22 mouse cellular contexts compared by ENCODE assay signal in genomic region chr8:47706746-47707145, GRCm38 (mm10). TPM values are rescaled to one million over a fixed set of nuclear protein-coding genes. Genes with fewer than 3 reads are reported as not detected.
A peak's percentile ranks its signal among the peaks of the same experiment; 100 is the strongest.
DNase-seq lines count a peak whose midpoint lies in the region; ATAC-seq and TF ChIP-seq lines count a peak whose summit lies in the region.
"Had no signal": no experiment of that assay in that cellular context is flagged by ENCODE, and none has a peak within 500 bp of the region (broad histone marks: within the 10 kb centered on the region; RNA-seq: fewer than 3 reads in every experiment).

No protein-coding gene starts in this region.

- no peak for TF ChIP-seq CTCF in lung, postnatal 0 days (IDR thresholded peaks at IDR 0.05)
- no peak for TF ChIP-seq CTCF in liver, adult 2 months (IDR thresholded peaks at IDR 0.05; ENCODE audit: low read depth, low read length)
- TF ChIP-seq CTCF in small intestine, adult 2 months (IDR thresholded peaks at IDR 0.05; ENCODE audit: extremely low read depth, insufficient read length, insufficient replicate concordance, low read depth, low read length) = no peak

- no peak overlapping the region for H3K4me2 ChIP-seq in lung, postnatal 0 days (replicated peaks; ENCODE audit: low read depth, low read length)
- H3K4me2 ChIP-seq in forebrain, embryonic 14.5 days (ENCODE audit: low read length) = no peak overlapping the region
- H3K4me2 ChIP-seq: embryonic facial prominence, embryonic 12.5 days; heart, embryonic 12.5 days; lung, embryonic 14.5 days; midbrain, embryonic 15.5 days had no signal

- H3K27me3 ChIP-seq in lung, postnatal 0 days (replicated peaks; ENCODE audit: insufficient read depth, low read length) = no peaks in the 10 kb centered on the region
- no peaks in the 10 kb centered on the region for H3K27me3 ChIP-seq in liver, adult 2 months (ENCODE audit: control insufficient read depth, insufficient read depth, low read length)
- no peaks in the 10 kb centered on the region for H3K27me3 ChIP-seq in small intestine, adult 2 months (ENCODE audit: control insufficient read depth, insufficient read depth, low read length)
- H3K27me3 ChIP-seq in forebrain, embryonic 14.5 days (replicated peaks; ENCODE audit: control insufficient read depth, insufficient read depth, low read length) = no peaks in the 10 kb centered on the region
- H3K27me3 ChIP-seq: embryonic facial prominence, embryonic 12.5 days; heart, embryonic 12.5 days; midbrain, embryonic 15.5 days; Patski had no signal

- no peaks in the 10 kb centered on the region for H3K9me3 ChIP-seq in lung, postnatal 0 days (ENCODE audit: low read length)
- H3K9me3 ChIP-seq in forebrain, embryonic 14.5 days (replicated peaks; ENCODE audit: control insufficient read depth, low read length) = no peaks in the 10 kb centered on the region
- H3K9me3 ChIP-seq: embryonic facial prominence, embryonic 12.5 days; heart, embryonic 12.5 days; limb, embryonic 10.5 days; midbrain, embryonic 15.5 days had no signal

- H3K4me1 ChIP-seq in lung, postnatal 0 days (ENCODE audit: insufficient read depth, low read depth, low read length) = no peaks in the 10 kb centered on the region
- peaks cover 20% of the 10 kb centered on the region for H3K4me1 ChIP-seq in liver, adult 2 months (ENCODE audit: control insufficient read depth, insufficient read depth, low read length)
- peaks cover 6% of the 10 kb centered on the region; the same call in 1 of the 2 replicates for H3K4me1 ChIP-seq in small intestine, adult 2 months (ENCODE audit: control insufficient read depth, insufficient read depth, insufficient read length, low read length)
- no peaks in the 10 kb centered on the region for H3K4me1 ChIP-seq in forebrain, embryonic 14.5 days (ENCODE audit: control insufficient read depth, insufficient read depth, low read length)
- H3K4me1 ChIP-seq: embryonic facial prominence, embryonic 12.5 days; limb, embryonic 10.5 days had no signal

- H3K4me3 ChIP-seq in lung, postnatal 0 days (ENCODE audit: low read depth, low read length) = no peak overlapping the region
- H3K4me3 ChIP-seq in liver, adult 2 months (ENCODE audit: insufficient read depth, low read depth, low read length) = peak overlapping the region; percentile 37; the same call in 1 of the 2 replicates
- H3K4me3 ChIP-seq in small intestine, adult 2 months (ENCODE audit: low read depth, low read length) = no peak overlapping the region
- no peak overlapping the region for H3K4me3 ChIP-seq in forebrain, embryonic 14.5 days (ENCODE audit: low read depth, low read length)
- H3K4me3 ChIP-seq: embryonic facial prominence, embryonic 12.5 days; heart, embryonic 12.5 days; layer of hippocampus, adult 2 months; limb, embryonic 10.5 days; midbrain, embryonic 15.5 days had no signal

- 83% methylated on average over 8 of the region's 8 CpGs for WGBS in lung, postnatal 0 days
- WGBS in liver, adult 2 months = 22% methylated on average over 8 of the region's 8 CpGs
- WGBS in small intestine, adult 2 months = 24% methylated on average over 8 of the region's 8 CpGs
- WGBS in forebrain, embryonic 14.5 days = 95% methylated on average over 8 of the region's 8 CpGs

- no peak for TF ChIP-seq EP300 in lung, postnatal 0 days (IDR thresholded peaks at IDR 0.05)

- H3K9ac ChIP-seq in lung, postnatal 0 days (replicated peaks; ENCODE audit: low read depth) = no peak overlapping the region
- peak overlapping the region; percentile 80 for H3K9ac ChIP-seq in liver, adult 2 months (ENCODE audit: low read depth, low read length)
- no peak overlapping the region for H3K9ac ChIP-seq in forebrain, embryonic 14.5 days (ENCODE audit: low read length)
- H3K9ac ChIP-seq: embryonic facial prominence, embryonic 12.5 days; heart, embryonic 12.5 days; lung, embryonic 14.5 days; midbrain, embryonic 15.5 days had no signal

- TF ChIP-seq POLR2A in liver, adult 2 months (IDR thresholded peaks at IDR 0.05; ENCODE audit: extremely low read depth, insufficient read depth, low read length) = no peak
- no peak for TF ChIP-seq POLR2A in small intestine, adult 2 months (IDR thresholded peaks at IDR 0.05; ENCODE audit: low read depth, low read length)

- H3K79me2 ChIP-seq in liver, adult 2 months (ENCODE audit: control insufficient read depth, insufficient read depth, low read length) = peaks cover 8% of the 10 kb centered on the region; the same call in 1 of the 2 replicates

- no peak for ATAC-seq in lung, postnatal 0 days
- no peak for ATAC-seq in forebrain, embryonic 14.5 days
- ATAC-seq: activated CD4-positive, CD25-positive, alpha-beta regulatory T cell, adult 4 months; hindbrain, embryonic 16.5 days; midbrain, embryonic 15.5 days; Patski had no signal

- H3K36me3 ChIP-seq in lung, postnatal 0 days (ENCODE audit: insufficient read depth, low read length) = peaks cover 15% of the 10 kb centered on the region; the same call in 1 of the 2 replicates
- H3K36me3 ChIP-seq in liver, adult 2 months (ENCODE audit: control insufficient read depth, insufficient read depth, low read length) = peaks cover 14% of the 10 kb centered on the region
- peaks cover 16% of the 10 kb centered on the region for H3K36me3 ChIP-seq in small intestine, adult 2 months (ENCODE audit: control insufficient read depth, insufficient read depth, low read length)
- peaks cover 39% of the 10 kb centered on the region for H3K36me3 ChIP-seq in forebrain, embryonic 14.5 days (ENCODE audit: control insufficient read depth, insufficient read depth, low read length)

- H3K27ac ChIP-seq in lung, postnatal 0 days (ENCODE audit: low read length) = peak overlapping the region; percentile 15; the same call in 1 of the 2 replicates
- H3K27ac ChIP-seq in liver, adult 2 months (replicated peaks; ENCODE audit: insufficient read depth, low read depth, low read length) = peak overlapping the region; percentile 94
- peak overlapping the region; percentile 86 for H3K27ac ChIP-seq in small intestine, adult 2 months (ENCODE audit: insufficient read depth, low read depth, low read length)
- no peak overlapping the region for H3K27ac ChIP-seq in forebrain, embryonic 14.5 days (ENCODE audit: low read depth, low read length)
- H3K27ac ChIP-seq: embryonic facial prominence, embryonic 12.5 days; layer of hippocampus, adult 2 months; limb, embryonic 10.5 days; midbrain, embryonic 15.5 days had no signal

- no peak for DNase-seq in lung, postnatal 0 days (ENCODE audit: low spot score)
- DNase-seq in lung, postnatal 4 days = no peak
- DNase-seq in kidney, adult 9 months = peak; percentile 81
- peak; percentile 97 for DNase-seq in liver, adult 2 months (ENCODE audit: extremely low read depth, low read depth, low spot score)
- no peak for DNase-seq in thymus, postnatal 10 days (ENCODE audit: low spot score in 2 of 2)
- DNase-seq in forebrain, embryonic 14.5 days (ENCODE audit: low spot score) = no peak
- no peak for DNase-seq in left cerebral cortex, adult 18-20 months (ENCODE audit: low spot score in 2 of 2)
- DNase-seq: adrenal gland, postnatal 36 days; B cell, adult 2 months; cerebellum, adult 2 months; heart, postnatal 36 days; lung, embryonic 14.5 days; thymus, adult 2 months had no signal

RNA-seq across cellular contexts. Expression of gene Cdkn2aip, which starts 7.0 kb away (rescaled TPM):
- polyA plus RNA-seq in lung, postnatal 0 days (2015; fragmentation: Nextera tagmentation; extraction: Ambion mirVana) = 22.1 and 23.0 TPM in 2 replicates
- 12.1 and 15.0 TPM in 2 replicates for total RNA-seq in liver, adult 2 months (2014; rRNA removed)
- polyA plus RNA-seq in liver, adult 2 months (2012; rRNA removed) = 7.3 and 8.3 TPM in 2 replicates
- polyA plus RNA-seq in small intestine, adult 2 months (2012; rRNA removed) = 8.8 and 18.5 TPM in 2 replicates
- 45.4 and 49.3 TPM in 2 replicates for polyA plus RNA-seq in forebrain, embryonic 14.5 days (2014; fragmentation: Nextera tagmentation; extraction: Ambion mirVana)
- 10 to 100 TPM; 18.5 to 20.8 TPM for total RNA-seq in left cerebral cortex, adult 18-20 months (2021)

RNA-seq across cellular contexts. Expression of gene Ing2, which starts 31.4 kb away (rescaled TPM):
- 14.8 and 15.5 TPM in 2 replicates for polyA plus RNA-seq in lung, postnatal 0 days (2015; fragmentation: Nextera tagmentation; extraction: Ambion mirVana)
- total RNA-seq in liver, adult 2 months (2014; rRNA removed) = 6.1 and 11.4 TPM in 2 replicates
- polyA plus RNA-seq in liver, adult 2 months (2012; rRNA removed) = 1.6 and 2.6 TPM in 2 replicates
- polyA plus RNA-seq in small intestine, adult 2 months (2012; rRNA removed) = 0.67 and 1.6 TPM in 2 replicates
- polyA plus RNA-seq in forebrain, embryonic 14.5 days (2014; fragmentation: Nextera tagmentation; extraction: Ambion mirVana) = 5.8 and 10.1 TPM in 2 replicates
- total RNA-seq in left cerebral cortex, adult 18-20 months (2021) = 10 to 100 TPM; 53.2 to 53.6 TPM

Comparison
In these comparisons a context has a peak if more than half of its experiments do, and no peak if none do; other contexts are left out.
1. DNase-seq: peak in kidney, adult 9 months (single experiment) and liver, adult 2 months (single experiment); none in lung, postnatal 0 days (single experiment), lung, postnatal 4 days (0 of 2), thymus, postnatal 10 days (0 of 2), forebrain, embryonic 14.5 days (single experiment) and left cerebral cortex, adult 18-20 months (0 of 2).